Mouse (Mus musculus): ENCODE results near the gene Lmx1b. TPM values are rescaled to one million over a fixed set of nuclear protein-coding genes. Genes with fewer than 3 reads are reported as not detected.

The Lmx1b gene
- polyA plus RNA-seq, 1 experiment from 2014 or later = 9.3 TPM

DNA sequence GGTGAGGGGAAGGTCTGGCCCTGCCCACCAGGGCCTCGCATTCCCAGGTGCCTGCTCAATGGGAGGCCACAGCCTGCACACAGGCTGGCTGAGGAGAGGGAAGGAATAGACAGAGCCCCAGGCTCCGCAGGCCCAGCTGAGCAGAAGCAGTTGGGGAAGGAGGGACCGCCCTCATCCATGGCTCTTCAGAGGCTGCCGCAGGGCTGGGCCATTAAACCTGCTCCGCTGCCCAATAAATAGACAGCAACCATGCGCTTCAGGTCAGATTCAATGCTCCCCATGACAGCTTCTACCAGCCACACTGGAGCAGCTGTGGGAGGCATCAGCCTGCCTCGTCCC, 45.3 kb downstream of the Lmx1b start:
- ChIA-PET POLR2A (no interaction called here), CTCF (interaction anchor here (0.7 kb wide), 1 partner anchor 61 kb away, joined by 3 read pairs; no protein-coding TSS in a partner anchor)
- in situ Hi-C loops (cut with MboI; ENCODE audit: low pct_unique_long_range_greater_than_20kb) = no loop called here
- DNase-seq (ENCODE audit: low read depth, low spot score) (no peak), ATAC-seq (no peak)
- TF ChIP-seq CTCF (IDR thresholded peaks at IDR 0.05) = no peak
- no peaks in the 10 kb centered on the region for H3K27me3 ChIP-seq

DNA sequence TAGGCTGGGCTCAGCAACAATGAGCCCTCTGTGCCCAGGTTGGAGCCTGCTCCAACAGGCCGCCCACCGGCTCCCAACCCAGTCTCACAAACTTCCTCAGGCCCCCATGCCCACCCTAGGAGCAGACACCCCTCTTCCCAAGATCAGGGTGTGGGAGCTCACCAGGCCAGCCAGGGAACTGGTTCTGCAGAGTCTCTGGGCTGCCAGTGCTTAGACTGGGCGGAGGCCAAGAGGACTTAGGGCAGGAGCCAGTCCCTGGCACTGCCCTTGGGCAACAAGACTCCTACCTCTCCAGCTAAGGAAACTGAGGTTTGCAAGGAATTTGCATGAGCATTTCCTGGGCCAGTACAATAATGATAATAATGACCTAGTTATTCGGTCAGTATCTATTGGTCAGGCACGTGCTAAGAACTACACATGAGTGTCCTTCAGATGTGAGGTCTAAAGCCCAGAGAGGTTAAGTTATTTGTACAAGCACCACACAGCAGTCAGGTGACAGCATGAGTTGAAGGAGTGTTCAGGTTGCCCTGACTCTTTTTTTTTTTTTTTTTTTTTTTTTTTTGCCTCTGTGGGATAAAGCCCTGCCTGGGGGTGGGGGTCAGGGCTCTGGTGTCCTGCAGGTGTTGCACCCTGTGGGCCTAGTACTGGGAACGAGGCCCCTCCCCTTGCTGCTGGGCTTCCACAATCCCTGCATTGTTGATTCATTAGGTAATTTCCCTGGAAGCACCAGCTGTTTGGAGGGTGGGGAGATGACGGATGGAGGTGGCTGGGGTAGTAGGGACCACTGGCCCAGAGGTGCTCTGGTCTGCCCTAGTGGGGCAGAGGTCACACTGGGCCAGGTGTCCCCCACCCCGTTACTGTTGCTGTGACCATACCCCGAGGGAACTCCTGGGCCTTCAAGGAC, 45.9 kb downstream of the Lmx1b start:
- CTCF ChIA-PET = interaction anchor here (0.7 kb wide), 1 partner anchor 60 kb away, joined by 3 read pairs; no protein-coding TSS in a partner anchor
- in situ Hi-C loops (cut with MboI; ENCODE audit: low pct_unique_long_range_greater_than_20kb) = no loop called here
- ATAC-seq (no peak), DNase-seq (ENCODE audit: low read depth, low spot score) (no peak)
- H3K27me3 ChIP-seq = no peaks in the 10 kb centered on the region
- POLR2A ChIA-PET = interaction anchor here (0.8 kb wide), 1 partner anchor 14 kb away, joined by 3 read pairs; no protein-coding TSS in a partner anchor
- TF ChIP-seq CTCF (IDR thresholded peaks at IDR 0.05) = no peak

DNA sequence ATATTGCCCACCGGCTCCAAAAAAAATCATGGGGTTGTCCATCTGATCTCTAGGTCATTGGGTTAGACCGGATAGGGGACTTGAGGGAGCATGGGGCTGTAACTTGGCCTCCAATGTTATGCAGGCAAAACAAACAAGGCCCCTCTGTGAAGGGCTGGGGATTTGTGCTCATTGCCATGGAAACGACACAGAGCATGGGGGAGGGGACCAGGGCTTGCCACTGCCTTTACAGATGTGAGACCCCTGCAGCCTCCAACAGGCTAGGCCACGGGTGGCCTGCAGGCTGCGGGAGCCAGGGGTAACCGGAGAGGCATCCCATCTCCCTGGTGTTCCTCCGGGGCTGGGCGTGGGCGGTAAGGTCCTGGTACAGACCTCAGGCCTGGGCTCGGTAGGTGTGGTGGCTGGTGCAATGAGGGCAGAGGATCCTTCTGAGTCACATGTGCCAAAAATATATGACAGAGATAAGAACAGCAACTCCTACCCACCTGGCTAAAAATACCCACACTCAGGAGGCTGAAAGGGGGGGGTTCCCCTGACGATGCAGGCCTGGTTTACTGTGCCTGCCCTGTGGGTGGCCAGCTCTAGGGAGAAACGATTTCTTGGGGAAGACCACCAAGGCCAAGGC, 47.3 kb downstream of the Lmx1b start:
- ATAC-seq = no peak
- ChIA-PET POLR2A (no interaction called here), CTCF (no interaction called here)
- TF ChIP-seq CTCF (IDR thresholded peaks at IDR 0.05) = no peak
- in situ Hi-C loops (cut with MboI; ENCODE audit: low pct_unique_long_range_greater_than_20kb) = no loop called here
- H3K27me3 ChIP-seq = no peaks in the 10 kb centered on the region
- DNase-seq (ENCODE audit: low read depth, low spot score) = no peak

DNA sequence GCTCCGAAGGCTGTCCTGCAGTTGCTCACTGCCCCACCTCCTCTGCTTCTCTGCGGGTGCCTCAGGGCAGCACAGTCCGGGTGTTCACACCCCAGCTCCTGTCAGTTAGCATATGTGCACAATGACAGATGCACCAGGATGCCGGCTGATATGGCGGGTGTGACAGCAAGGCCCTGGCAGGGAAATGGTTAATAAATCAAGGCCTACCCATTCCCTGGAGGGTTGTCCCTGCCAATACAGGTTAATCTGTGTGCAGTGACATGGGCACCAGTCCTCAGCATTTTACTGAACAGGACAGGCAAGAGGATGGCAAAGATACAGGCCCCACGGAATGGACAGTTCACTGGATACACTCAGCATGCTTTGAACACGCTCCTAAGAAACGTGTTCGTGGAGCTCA, 51.0 kb downstream of the Lmx1b start:
- CTCF ChIA-PET = no interaction called here
- no peaks in the 10 kb centered on the region for H3K27me3 ChIP-seq
- POLR2A ChIA-PET = no interaction called here
- no peak for ATAC-seq
- no peak for TF ChIP-seq CTCF (IDR thresholded peaks at IDR 0.05)
- no peak for DNase-seq (ENCODE audit: low read depth, low spot score)
- in situ Hi-C loops (cut with MboI; ENCODE audit: low pct_unique_long_range_greater_than_20kb) = no loop called here

DNA sequence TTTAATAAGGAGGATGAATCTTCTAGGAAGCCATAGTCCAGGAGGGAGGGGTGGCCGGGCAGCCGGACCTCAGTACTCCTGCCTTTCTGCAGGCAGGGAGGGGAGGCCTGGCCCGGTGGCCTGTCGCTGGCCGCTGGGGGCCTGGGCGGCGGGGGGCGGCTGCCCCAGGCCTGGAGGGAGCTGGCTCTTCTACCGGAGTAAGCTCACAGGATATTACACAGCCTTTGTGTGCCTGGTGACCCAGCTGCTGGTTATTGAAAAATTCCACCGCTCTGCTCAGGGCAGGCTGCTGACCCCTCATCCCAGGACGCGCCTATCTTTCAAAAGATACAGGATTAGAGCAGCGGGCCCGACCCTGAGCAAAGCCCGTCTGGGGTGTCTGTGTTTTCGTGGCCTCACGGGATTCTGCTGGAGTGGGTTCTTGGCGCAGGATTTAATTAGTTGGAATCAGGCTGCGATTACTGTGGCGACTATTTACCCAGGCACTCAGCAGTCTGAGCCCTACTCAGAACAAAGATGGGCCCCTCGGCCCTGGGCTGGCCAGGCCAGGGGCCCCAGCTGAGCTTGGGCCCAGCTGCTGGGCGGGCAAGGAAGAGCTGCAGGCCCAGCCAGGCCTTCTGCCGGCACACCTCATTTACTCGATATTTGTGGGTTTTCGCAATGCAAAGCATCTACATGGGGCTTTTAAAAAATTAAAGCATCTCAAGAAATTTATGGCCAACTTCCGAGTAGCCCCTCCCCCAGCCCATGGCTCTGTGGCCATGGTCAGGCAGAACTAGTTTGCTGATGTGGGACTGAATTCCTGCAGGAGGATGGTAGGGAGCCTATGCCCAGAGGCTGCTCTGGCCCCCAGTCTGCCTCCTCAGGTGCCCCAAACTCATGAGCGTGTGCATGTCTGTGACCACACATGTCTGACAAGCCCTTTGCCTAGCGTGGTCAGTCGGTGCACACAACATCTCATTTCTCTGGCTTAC, 55.1 kb downstream of the Lmx1b start:
- no peaks in the 10 kb centered on the region for H3K27me3 ChIP-seq
- TF ChIP-seq CTCF (IDR thresholded peaks at IDR 0.05) = no peak
- no peak for ATAC-seq
- in situ Hi-C loops (cut with MboI; ENCODE audit: low pct_unique_long_range_greater_than_20kb) = no loop called here
- ChIA-PET CTCF (no interaction called here), POLR2A (no interaction called here)
- DNase-seq (ENCODE audit: low read depth, low spot score) = no peak

DNA sequence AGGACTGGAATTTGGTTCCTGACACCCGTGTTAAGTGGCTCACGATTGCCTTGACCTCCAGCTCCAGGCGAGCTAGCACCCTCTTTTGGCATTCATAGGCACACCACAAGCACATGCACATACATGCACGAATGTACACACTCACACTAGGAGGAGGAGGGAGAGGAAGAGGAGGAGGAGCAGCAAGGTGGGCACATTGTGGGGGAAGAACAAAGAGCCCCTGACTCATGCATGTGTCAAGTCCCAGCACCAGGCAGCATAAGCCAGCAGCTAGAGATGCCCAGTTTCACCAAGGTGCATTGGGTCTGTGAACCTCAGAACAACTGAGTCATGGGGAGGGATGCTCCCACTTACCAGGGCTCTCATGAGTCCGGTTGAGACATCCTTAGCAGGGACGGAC, 56.5 kb downstream of the Lmx1b start:
- no peak for TF ChIP-seq CTCF (IDR thresholded peaks at IDR 0.05)
- in situ Hi-C loops (cut with MboI; ENCODE audit: low pct_unique_long_range_greater_than_20kb) = no loop called here
- POLR2A ChIA-PET = no interaction called here
- CTCF ChIA-PET = interaction anchor here (1.0 to 1.1 kb wide), 2 partner anchors 10 to 36 kb away, joined by 3 to 6 read pairs; no protein-coding TSS in a partner anchor
- DNase-seq (ENCODE audit: low read depth, low spot score) (no peak), ATAC-seq (no peak)
- H3K27me3 ChIP-seq = no peaks in the 10 kb centered on the region

DNA sequence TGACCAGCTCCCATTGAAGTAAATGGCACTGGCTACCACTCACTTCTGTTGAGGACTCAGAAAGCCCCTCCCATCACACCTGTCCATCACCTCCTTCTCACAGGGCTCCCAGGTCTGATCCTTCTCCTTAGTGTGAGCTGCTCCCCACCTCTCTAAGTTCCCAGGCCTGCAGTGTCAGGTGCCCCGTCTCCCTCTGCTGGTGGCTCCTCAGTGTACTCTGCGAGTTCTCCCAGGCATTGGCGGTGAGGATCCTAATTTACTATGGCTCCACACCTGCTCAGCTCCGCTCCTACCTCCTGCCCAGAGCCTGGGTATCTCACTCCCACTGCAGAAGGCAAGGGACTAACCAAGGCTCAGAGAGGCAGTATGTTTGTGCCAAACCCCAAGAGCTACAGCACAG, 57.0 kb downstream of the Lmx1b start:
- ChIA-PET POLR2A (interaction anchor here (0.6 kb wide), 1 partner anchor 173 kb away, joined by 3 read pairs; no protein-coding TSS in a partner anchor), CTCF (interaction anchor here (1.0 to 1.1 kb wide), 3 partner anchors 10 to 36 kb away, joined by 3 to 6 read pairs (median 3); no protein-coding TSS in a partner anchor)
- no peaks in the 10 kb centered on the region for H3K27me3 ChIP-seq
- ATAC-seq (no peak), DNase-seq (ENCODE audit: low read depth, low spot score) (no peak)
- in situ Hi-C loops (cut with MboI; ENCODE audit: low pct_unique_long_range_greater_than_20kb) = no loop called here
- no peak for TF ChIP-seq CTCF (IDR thresholded peaks at IDR 0.05)

DNA sequence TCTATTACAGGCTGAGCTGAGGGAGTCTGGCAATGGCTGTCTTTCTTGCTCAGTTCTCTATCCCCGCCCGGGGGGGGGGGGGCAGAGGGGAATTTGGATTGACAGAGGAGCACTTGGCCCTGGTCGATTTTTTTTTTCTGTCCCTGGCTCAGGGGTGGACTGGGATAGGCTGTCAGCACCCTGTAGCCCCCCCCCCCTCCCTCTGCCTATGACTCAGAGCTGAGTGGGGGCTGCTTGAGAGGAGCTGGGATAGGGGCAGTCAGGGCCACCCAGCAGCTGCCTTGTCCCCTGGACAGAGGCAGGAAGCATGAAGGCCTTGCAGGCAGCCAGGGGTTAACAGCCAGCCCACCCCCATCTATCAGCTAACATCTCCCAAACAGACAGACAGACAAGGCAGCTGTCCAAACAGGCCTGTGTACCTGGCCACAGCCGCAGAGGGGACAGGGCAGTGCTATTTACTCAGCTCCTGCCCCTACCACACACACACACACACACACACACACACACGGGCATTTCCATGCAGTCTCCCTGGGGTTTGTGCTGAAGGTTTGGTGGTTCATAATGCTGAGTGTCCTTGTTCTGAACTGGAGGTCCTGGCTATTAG, 57.8 kb downstream of the Lmx1b start:
- no peak for ATAC-seq
- no peak for TF ChIP-seq CTCF (IDR thresholded peaks at IDR 0.05)
- no peak for DNase-seq (ENCODE audit: low read depth, low spot score)
- ChIA-PET POLR2A (interaction anchor here (0.6 kb wide), 1 partner anchor 174 kb away, joined by 3 read pairs; no protein-coding TSS in a partner anchor), CTCF (interaction anchor here (1.0 to 1.1 kb wide), 3 partner anchors 9 to 35 kb away, joined by 3 to 6 read pairs (median 3); no protein-coding TSS in a partner anchor)
- H3K27me3 ChIP-seq = no peaks in the 10 kb centered on the region
- in situ Hi-C loops (cut with MboI; ENCODE audit: low pct_unique_long_range_greater_than_20kb) = no loop called here

DNA sequence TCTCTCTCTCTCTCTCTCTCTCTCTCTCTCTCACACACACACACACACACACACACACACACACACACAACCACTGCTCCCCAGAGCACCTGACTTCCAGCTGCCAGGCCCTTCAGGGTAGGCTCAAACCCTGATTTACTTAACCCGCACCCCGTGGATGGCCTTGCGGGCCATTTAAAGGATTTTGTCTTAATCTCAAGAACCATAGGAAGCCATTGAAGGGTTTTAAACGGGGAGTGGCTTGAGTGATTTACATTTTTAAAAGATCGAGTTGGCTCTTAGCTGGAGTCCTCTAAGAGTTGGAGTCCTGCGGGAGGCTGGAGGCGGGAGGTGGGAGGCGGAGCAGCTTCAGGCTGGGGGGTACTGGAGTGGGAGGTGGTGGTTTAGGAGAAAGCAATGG, 58.4 kb downstream of the Lmx1b start:
- TF ChIP-seq CTCF (IDR thresholded peaks at IDR 0.05) = no peak
- H3K27me3 ChIP-seq = no peaks in the 10 kb centered on the region
- no peak for DNase-seq (ENCODE audit: low read depth, low spot score)
- ATAC-seq = no peak
- ChIA-PET POLR2A (no interaction called here), CTCF (no interaction called here)
- in situ Hi-C loops (cut with MboI; ENCODE audit: low pct_unique_long_range_greater_than_20kb) = no loop called here

DNA sequence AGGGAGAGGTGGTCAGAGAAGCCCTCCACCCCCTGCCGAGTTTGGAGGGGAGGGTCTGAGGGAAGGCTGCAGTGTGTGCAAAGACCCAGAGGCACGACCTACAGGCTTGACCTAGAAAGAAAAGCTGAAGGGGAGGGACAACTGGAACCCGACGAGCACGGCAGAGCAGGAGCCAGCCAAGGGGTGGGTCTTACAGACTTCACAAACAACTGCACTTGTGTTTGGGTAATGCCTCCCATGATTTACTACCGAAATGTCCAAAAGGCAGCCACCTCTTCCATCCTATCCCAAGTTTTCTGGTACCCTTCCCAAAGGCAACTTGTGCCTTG, 58.9 kb downstream of the Lmx1b start:
- no peak for TF ChIP-seq CTCF (IDR thresholded peaks at IDR 0.05)
- H3K27me3 ChIP-seq = no peaks in the 10 kb centered on the region
- ATAC-seq = no peak
- ChIA-PET CTCF (no interaction called here), POLR2A (no interaction called here)
- DNase-seq (ENCODE audit: low read depth, low spot score) = no peak
- in situ Hi-C loops (cut with MboI; ENCODE audit: low pct_unique_long_range_greater_than_20kb) = no loop called here

All from Patski (cell line).